Mouse (Mus musculus) heart, postnatal 0 days (tissue): Measurements from ENCODE around the gene Ssh2.

Experiments
- CTCF ChIP-seq: IDR thresholded peaks from 2 replicates; pipeline ENCODE4 v1.5.1; 2016; ENCODE audit warnings: antibody characterized with exemption, control low read depth, low read depth
- EP300 ChIP-seq: IDR thresholded peaks from 2 replicates; pipeline ENCODE4 v1.6.1; 2016; ENCODE audit warnings: antibody characterized with exemption, low read depth

DNA sequence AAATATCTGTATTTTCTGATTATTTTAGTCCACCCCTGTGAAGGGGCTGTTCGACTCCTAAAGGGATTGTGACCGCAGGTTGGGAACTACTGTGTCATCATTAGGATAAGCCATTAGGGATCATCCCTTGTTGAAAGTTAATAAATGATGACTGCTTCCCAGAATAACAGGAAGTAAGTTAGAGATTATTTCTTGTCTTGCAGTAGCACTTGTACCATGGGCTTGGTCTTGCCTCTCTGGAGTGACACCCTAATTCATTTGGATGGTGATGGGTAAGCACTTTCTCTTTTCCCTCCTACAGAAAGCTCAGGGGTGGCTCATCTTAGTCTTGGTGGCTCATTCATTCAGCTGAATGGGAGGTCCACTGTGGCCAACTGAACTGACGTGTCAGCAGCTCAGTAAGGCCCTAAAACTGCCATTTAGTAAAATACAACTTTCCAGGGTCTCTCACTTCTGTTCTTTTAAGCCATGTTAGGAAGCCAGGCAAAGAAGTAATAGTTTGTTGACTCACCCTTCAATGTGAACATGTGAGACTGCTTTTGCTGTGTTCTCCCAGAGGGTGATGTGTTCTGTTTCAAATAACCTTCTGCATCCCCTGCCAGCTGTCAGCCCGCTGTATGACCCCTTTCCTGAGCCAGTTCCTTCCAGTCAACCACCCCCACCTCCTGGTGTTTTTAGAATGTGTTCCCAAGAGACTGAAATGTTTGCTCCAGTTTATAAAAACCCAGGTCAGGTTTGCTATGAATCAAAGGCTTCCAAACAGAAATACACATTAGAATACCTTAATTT is 200.3 kb downstream of the Ssh2 start:
- no peak for TF ChIP-seq CTCF
- TF ChIP-seq EP300: no peak
